Mouse (Mus musculus) midbrain, embryonic 15.5 days (tissue): ENCODE results near the gene Zfp286. TPM values are rescaled to one million over a fixed set of nuclear protein-coding genes. Genes with fewer than 3 reads are reported as not detected.

Experiments
- ATAC-seq: fragments of 200-750 bp; cut with Nextera tagmentation; replicated peaks from 2 replicates; pipeline ENCODE4 v1.8.0; 2017; ENCODE audit warnings: moderate TSS enrichment
- H3K27ac ChIP-seq: fragments of 300-500 bp; sonication (generic); 2 replicates; pipeline ENCODE4 v1.5.1; 2015; ENCODE audit warnings: mild to moderate bottlenecking, inconsistent platforms
- H3K27me3 ChIP-seq: fragments of 300-500 bp; sonication (generic); replicated peaks from 2 replicates; pipeline ENCODE4 v1.6.1; 2015; ENCODE audit warnings: inconsistent platforms
- H3K36me3 ChIP-seq: fragments of 300-500 bp; sonication (generic); replicated peaks from 2 replicates; pipeline ENCODE4 v1.6.1; 2015; ENCODE audit warnings: inconsistent platforms
- H3K4me1 ChIP-seq: fragments of 300-500 bp; sonication (generic); 2 replicates; pipeline ENCODE4 v1.6.1; 2015; ENCODE audit warnings: inconsistent platforms
- H3K4me2 ChIP-seq: fragments of 300-500 bp; sonication (generic); 2 replicates; pipeline ENCODE4 v1.6.1; 2015; ENCODE audit warnings: inconsistent platforms, mild to moderate bottlenecking, moderate library complexity
- H3K4me3 ChIP-seq: fragments of 300-500 bp; sonication (generic); 2 replicates; pipeline ENCODE4 v1.5.1; 2015; ENCODE audit warnings: mild to moderate bottlenecking, inconsistent platforms
- H3K9ac ChIP-seq: fragments of 300-500 bp; sonication (generic); 2 replicates; pipeline ENCODE4 v1.6.1; 2015; ENCODE audit warnings: mild to moderate bottlenecking, inconsistent platforms
- H3K9me3 ChIP-seq: fragments of 300-500 bp; sonication (generic); 2 replicates; pipeline ENCODE4 v1.6.1; 2016; ENCODE audit warnings: inconsistent platforms
- WGBS: fragments of 180-500 bp; shearing (Covaris S2); methylation state at CpG from one replicate; pipeline ENCODE4 v1.1.7; 2015; ENCODE audit warnings: mixed read lengths; 5-methylcytosine and 5-hydroxymethylcytosine counted together
- polyA plus RNA-seq: library from polyadenylated mRNA; unstranded; fragments of >200 nt; fragmentation: Nextera tagmentation; extraction: Ambion mirVana; gene quantifications from 2 replicates; pipeline ENCODE4 v1.2.1, GENCODE M21; 2015

The Zfp286 gene
- 33.0 and 36.3 TPM in 2 replicates for polyA plus RNA-seq

DNA sequence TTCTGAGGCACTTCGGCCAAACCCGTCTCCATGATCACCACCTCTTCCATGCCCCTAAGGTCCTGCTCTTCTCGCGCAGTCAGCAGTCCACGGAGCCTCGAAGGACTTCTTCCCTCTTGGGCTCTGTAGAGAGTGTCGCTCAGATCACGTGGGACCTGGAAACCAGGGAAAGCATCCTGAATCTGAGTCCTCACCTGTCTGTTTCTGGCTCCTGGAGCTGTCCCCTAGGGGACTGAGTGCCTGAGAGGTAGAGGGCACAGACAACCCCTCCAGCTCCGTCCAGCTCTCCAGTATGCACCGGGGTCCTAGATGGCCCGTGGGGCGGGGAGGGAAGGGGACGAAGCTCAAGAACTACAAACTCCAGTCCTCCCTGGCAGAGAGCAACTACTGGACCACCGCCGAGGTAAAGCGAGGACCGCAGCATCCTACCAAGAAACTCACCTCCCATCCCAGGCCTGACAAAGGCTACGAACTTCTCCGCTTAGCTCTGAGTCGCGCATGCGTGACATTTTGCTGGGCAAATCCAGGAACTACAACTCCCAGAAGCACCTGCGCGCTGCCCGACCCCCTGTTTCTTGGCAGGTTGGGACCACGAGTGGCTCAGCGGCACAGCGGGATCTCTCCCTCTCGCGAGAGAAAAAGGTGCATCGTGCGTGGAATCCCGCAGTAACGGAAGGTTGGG lies at the start of gene Zfp286:
Gene Zfp286, minus strand, starts transcription at position 528 of the 682 bp plus-strand sequence.
- no peaks in the 10 kb centered on the region for H3K27me3 ChIP-seq
- H3K27ac ChIP-seq: peak within 1 kb of the TSS; percentile 77
- peak within 1 kb of the TSS; percentile 57 for H3K4me3 ChIP-seq
- 6% methylated on average over 33 of the region's 34 CpGs for WGBS
- peak; percentile 97 for ATAC-seq
- 0 out of 2 replicates have a peak, but pooled peaks cover 13% of the 10 kb centered on the region for H3K4me1 ChIP-seq
- peak within 1 kb of the TSS; percentile 61 for H3K9ac ChIP-seq
- peaks cover 11% of the 10 kb centered on the region for H3K36me3 ChIP-seq
- peaks cover 3% of the 10 kb centered on the region; the same call in 1 of the 2 replicates for H3K9me3 ChIP-seq
- H3K4me2 ChIP-seq: peak within 1 kb of the TSS; percentile 75

DNA sequence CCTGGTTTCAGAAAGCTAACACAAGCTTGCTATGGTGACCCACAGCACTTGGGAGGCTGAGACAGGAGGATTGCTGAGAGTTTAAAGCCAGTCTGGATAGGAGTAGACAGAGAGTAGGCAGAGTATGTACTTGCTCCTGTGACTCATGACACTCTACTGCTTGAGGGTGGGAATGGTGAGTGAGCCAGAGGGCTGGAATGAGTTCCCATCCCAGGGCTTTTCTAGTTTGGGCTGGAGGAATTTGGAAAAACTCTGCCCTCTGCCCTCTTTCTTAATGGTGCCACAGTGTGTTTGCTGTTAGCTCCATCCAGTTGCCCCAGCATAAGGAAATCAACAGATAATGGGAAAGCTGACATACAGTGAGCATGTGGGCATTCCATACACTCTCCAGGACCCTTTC lies 42.6 kb upstream of the Zfp286 start:
- Histone ChIP-seq H3K27me3 (no peaks in the 10 kb centered on the region), H3K27ac (no peak overlapping the region), H3K4me1 (no peaks in the 10 kb centered on the region), H3K9me3 (no peaks in the 10 kb centered on the region), H3K4me2 (no peak overlapping the region), H3K9ac (no peak overlapping the region), H3K4me3 (no peak overlapping the region), H3K36me3 (no peaks in the 10 kb centered on the region)
- ATAC-seq: no peak

DNA sequence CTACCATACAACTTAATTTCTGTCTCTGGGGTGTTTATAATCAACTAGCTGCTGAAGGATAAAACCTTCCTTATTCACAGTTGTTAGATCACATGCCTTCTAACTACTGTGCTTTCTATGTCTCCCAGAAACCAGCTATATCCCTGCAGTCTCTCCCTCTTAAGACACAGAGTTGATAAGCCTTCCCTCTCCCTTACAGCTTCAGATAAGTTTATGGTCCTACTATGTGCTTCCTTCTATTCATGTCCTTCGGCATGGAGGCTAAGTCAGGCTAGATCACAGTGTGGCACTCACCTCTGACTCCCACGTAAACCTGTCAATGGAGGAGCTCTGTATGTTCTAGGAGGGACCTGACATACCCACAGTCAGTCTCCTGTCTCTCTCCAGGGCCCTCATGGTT lies 41.1 kb upstream of the Zfp286 start:
- no peaks in the 10 kb centered on the region for H3K27me3 ChIP-seq
- no peaks in the 10 kb centered on the region for H3K4me1 ChIP-seq
- H3K27ac ChIP-seq: no peak overlapping the region
- H3K4me2 ChIP-seq: no peak overlapping the region
- no peaks in the 10 kb centered on the region for H3K36me3 ChIP-seq
- no peak overlapping the region for H3K9ac ChIP-seq
- no peak for ATAC-seq
- WGBS: 91% methylated on average over 2 of the region's 2 CpGs
- no peak overlapping the region for H3K4me3 ChIP-seq
- H3K9me3 ChIP-seq: no peaks in the 10 kb centered on the region

DNA sequence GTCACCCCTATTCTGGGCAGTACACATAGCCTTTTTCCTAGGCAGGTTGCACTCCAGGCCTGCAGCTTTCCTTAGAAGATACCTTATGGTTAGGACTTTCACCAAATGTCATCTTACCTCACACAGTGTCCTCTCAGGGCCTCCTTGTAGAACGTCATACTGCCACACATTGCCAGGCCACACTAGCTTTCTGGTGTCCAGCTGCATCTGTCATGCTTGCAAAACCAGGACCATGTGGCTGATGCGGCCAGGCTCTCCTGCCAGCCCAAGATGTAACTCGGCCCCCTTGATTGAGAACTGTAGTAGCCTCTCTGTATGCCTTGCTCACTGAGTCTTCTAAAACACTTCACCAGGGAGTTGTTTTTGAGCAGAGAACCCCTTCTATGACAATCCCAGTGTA lies 38.6 kb upstream of the Zfp286 start:
- 84% methylated on average over 3 of the region's 3 CpGs for WGBS
- ATAC-seq: no peak

DNA sequence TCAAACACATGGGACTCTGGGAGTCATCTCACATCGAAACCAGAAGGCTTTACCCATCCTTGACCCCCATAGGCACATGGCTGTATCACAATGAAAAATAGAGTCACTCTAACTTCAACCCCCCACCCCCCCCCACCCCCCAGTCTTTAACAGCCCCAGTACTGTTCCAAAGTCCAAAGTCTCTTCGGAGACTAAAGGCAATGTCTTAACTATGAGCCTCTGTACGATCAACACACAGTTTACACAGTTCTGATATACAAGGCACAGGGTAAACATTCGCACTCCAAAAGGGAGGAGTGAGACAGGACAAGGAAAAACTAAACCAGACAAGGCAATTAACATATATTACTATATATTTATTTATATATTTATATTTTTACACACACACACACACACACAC lies 37.9 kb upstream of the Zfp286 start:
- Histone ChIP-seq H3K4me2 (no peak overlapping the region), H3K9me3 (no peaks in the 10 kb centered on the region), H3K36me3 (no peaks in the 10 kb centered on the region), H3K27ac (no peak overlapping the region), H3K27me3 (no peaks in the 10 kb centered on the region), H3K4me1 (no peaks in the 10 kb centered on the region), H3K9ac (no peak overlapping the region), H3K4me3 (no peak overlapping the region)
- WGBS: 89% methylated on average over 4 of the region's 4 CpGs
- no peak for ATAC-seq

More for the DNA sequence above, 38.6 kb upstream of the Zfp286 start:
- Histone ChIP-seq H3K27me3 (no peaks in the 10 kb centered on the region), H3K4me1 (no peaks in the 10 kb centered on the region), H3K4me3 (no peak overlapping the region), H3K4me2 (no peak overlapping the region), H3K9ac (no peak overlapping the region), H3K9me3 (no peaks in the 10 kb centered on the region), H3K27ac (no peak overlapping the region), H3K36me3 (no peaks in the 10 kb centered on the region)

DNA sequence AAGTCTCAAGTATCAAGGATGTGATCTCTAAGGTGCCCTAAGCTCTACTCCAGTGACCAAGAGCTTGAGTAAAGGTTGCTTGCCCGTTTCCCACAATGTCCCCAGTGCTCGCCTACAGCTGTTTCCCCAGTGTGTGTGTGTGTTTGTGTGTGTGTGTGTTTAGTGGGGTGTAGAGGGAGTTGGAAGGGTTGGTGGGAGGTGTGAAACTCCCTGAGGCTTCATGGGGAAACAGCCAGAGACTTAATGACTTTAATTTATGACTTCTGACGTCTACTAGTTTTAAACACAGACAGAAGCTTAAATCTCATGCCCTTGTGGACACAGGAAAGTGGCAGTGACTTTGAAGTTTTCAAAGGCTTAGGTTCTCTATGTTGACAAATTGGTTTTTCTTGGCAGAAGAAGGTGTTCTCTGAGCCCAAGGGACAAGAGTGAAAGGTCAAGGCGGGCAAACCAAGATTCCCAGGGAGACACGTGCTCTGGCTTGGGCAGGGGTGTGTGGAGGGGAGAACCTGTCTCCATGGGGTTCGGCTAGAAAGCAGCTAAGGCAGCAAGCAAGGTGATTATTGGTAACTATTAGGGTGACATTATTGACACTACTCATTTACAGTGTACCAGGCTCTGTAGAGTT lies 37.0 kb upstream of the Zfp286 start:
- Histone ChIP-seq H3K27ac (no peak overlapping the region), H3K4me2 (no peak overlapping the region), H3K36me3 (no peaks in the 10 kb centered on the region), H3K27me3 (no peaks in the 10 kb centered on the region), H3K4me1 (no peaks in the 10 kb centered on the region), H3K9ac (no peak overlapping the region), H3K4me3 (no peak overlapping the region), H3K9me3 (no peaks in the 10 kb centered on the region)
- ATAC-seq: no peak
- WGBS: 87% methylated on average over 6 of the region's 6 CpGs

DNA sequence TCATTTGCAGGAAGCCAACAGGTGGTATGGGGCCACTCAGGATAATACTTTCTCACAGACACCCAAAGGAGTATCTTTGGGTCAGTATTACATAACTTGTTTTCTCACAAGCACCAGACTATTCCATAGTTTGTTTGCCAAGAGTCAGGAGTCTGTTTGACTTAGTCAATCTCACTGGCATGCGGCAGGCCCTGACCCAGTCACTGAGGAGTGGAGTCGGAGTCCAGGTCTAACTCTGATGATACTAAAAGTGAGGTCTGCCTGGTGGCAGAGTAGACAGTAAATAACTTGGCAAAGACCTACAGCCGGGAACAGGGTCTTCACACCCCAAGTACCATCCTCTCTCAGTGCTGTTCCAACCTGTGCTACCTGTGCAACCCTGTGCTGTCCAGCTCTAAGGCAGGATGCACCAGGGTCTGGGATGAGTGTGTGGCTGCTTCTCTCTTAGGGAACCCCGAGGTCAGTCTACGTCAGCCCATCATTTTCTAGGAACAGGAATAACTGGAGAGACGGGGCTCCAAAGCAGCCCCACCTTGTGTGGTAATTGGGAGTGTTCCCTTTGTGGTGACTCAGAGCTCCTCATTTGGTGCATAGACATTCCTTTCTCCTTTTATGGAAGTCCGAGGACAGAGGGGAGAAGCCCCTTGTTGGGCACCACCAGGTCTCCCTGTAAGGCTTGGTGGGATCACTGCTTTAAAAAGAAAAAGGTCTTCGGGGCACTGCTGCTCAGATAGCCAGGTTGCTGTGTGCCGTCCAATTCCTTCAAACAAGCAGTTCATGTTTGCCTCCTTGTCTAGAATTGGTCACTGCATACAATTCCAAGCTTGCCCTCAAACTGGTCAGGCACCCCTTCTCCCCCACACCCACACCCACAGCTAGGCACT lies 36.2 kb upstream of the Zfp286 start:
- no peak overlapping the region for H3K4me3 ChIP-seq
- H3K9me3 ChIP-seq: no peaks in the 10 kb centered on the region
- no peak overlapping the region for H3K27ac ChIP-seq
- WGBS: 86% methylated on average over 9 of the region's 9 CpGs
- H3K4me1 ChIP-seq: peaks cover 7% of the 10 kb centered on the region
- H3K36me3 ChIP-seq: no peaks in the 10 kb centered on the region
- ATAC-seq: no peak
- H3K27me3 ChIP-seq: no peaks in the 10 kb centered on the region
- H3K9ac ChIP-seq: no peak overlapping the region
- H3K4me2 ChIP-seq: no peak overlapping the region

DNA sequence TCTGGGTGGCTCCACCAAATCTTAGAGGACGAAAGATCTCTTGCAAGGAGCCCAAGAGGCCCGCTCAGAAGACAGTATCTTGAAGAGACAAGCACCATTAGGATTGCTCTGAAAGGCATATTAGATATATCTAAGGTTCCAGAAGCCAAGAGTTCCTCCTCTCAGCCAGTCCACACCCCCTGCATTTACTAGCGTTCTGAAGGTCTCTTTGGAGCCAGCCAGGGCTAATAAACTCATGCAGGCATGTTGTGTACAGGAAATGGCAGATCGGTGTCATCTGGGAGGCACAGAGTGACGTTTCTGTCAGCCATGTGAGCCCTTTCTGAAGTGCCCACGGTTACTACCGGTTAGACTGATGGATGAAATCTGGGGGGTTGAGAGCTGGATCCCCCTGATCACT lies 34.9 kb upstream of the Zfp286 start:
- Histone ChIP-seq H3K4me3 (no peak overlapping the region), H3K36me3 (no peaks in the 10 kb centered on the region), H3K4me2 (no peak overlapping the region), H3K4me1 (peaks cover 17% of the 10 kb centered on the region), H3K27me3 (no peaks in the 10 kb centered on the region), H3K9me3 (no peaks in the 10 kb centered on the region), H3K27ac (no peak overlapping the region), H3K9ac (no peak overlapping the region)
- ATAC-seq: no peak
- 72% methylated on average over 7 of the region's 7 CpGs for WGBS

DNA sequence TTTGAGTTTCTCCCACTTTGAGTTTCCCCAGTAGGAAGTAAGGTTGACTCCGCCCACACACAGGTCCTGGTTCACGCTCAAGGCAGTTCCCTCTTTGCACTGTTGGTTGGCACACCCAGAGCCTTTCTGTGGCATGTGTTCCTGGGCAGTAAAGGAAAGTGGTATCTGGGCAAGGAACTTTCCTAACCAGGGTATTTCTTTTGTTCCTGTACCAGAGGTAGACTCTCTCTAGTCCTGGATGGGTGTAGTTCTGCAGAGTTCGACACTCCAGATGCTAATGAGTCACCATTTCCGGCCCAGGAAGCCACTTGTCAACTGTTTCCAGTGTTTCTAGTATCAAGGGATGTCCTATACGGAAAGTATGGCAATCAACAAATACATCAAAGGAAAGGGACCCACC lies 32.6 kb upstream of the Zfp286 start:
- Histone ChIP-seq H3K27me3 (no peaks in the 10 kb centered on the region), H3K4me2 (peak overlapping the region; percentile 30), H3K9me3 (no peaks in the 10 kb centered on the region), H3K9ac (no peak overlapping the region), H3K27ac (no peak overlapping the region), H3K4me3 (0 out of 2 replicates have a peak overlapping the region, but pooled peaks have one; percentile 3), H3K36me3 (no peaks in the 10 kb centered on the region), H3K4me1 (peaks cover 17% of the 10 kb centered on the region)
- 76% methylated on average over 5 of the region's 5 CpGs for WGBS
- ATAC-seq: no peak

DNA sequence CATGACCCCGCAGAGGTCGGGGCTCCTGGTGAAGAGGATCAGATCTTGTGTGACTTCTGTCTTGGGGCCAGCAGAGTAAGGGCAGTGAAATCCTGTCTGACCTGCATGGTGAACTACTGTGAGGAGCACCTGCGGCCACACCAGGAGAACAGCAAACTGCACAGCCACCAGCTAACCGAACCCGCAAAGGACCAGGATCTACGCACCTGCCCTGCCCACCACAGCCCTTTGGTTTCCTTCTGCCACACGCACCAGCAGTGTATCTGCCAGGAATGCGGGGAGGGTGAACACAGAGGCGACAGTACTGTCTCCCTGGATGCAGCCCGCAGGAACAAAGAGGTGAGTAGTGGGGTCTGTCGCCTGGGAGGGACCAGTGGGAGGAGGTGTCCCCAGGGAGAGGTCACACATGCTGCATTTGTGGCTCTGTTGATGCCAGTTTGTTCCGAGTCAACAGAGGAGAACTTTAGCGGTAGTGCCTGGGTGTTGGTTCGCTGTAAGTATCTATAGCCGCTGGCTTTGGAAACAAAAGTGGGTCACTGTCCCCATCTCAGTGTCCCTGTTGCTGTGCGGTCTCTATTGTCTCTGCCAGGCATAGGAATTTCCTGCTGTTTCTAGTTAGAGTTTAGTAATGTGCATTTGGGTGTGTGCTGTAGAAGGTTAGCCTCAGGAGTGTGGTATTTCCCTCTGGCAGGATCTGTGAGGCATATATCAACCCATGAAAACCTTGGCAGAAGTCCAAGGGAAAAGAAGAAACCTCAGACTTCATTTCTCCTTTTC lies 31.6 kb upstream of the Zfp286 start:
- Histone ChIP-seq H3K9me3 (no peaks in the 10 kb centered on the region), H3K9ac (peak overlapping the region; percentile 17; the same call in 1 of the 2 replicates), H3K4me2 (peak overlapping the region; percentile 54), H3K36me3 (no peaks in the 10 kb centered on the region), H3K4me1 (peaks cover 17% of the 10 kb centered on the region), H3K27ac (0 out of 2 replicates have a peak overlapping the region, but pooled peaks have one; percentile 21), H3K4me3 (peak overlapping the region; percentile 33), H3K27me3 (no peaks in the 10 kb centered on the region)
- peak; percentile 60 for ATAC-seq
- WGBS: 22% methylated on average over 16 of the region's 16 CpGs

DNA sequence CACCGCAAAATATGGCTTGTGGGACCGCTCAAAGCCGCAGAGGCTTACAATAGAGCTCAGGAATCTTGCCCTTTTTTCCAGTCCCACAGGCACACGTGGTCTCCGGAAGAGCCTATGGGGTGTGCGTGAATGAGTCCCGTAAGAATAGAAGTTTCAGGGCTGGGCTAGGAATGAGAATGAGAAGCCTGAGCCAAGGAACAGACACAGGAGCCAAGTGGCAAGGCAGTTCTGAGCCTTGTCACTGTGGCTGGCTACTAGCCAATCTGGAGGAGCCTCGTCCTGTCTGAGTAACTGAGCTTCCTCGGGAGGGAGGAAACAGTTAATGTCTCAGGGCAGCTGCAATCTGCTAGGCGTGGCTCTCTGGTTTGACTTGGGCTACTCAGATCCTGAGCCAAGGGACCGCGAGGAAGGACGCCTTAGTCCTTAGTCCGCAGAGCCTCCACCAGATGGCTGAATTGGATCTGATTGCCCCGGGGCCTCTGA lies 30.8 kb upstream of the Zfp286 start, which contains the start of gene Trim16:
Gene Trim16, plus strand, starts transcription at position 173 of the 483 bp plus-strand sequence.
- peak; percentile 62 for ATAC-seq
- 0 out of 2 replicates have a peak within 1 kb of the TSS, but pooled peaks have one; percentile 21 for H3K27ac ChIP-seq
- peak within 1 kb of the TSS; percentile 33 for H3K4me3 ChIP-seq
- peaks cover 17% of the 10 kb centered on the region for H3K4me1 ChIP-seq
- 6% methylated on average over 15 of the region's 15 CpGs for WGBS
- H3K9ac ChIP-seq: peak within 1 kb of the TSS; percentile 17; the same call in 1 of the 2 replicates
- H3K9me3 ChIP-seq: no peaks in the 10 kb centered on the region
- no peaks in the 10 kb centered on the region for H3K27me3 ChIP-seq
- peak within 1 kb of the TSS; percentile 54 for H3K4me2 ChIP-seq
- H3K36me3 ChIP-seq: no peaks in the 10 kb centered on the region
